Mouse (Mus musculus) G1E (cell line): Measurements from ENCODE around the gene Zfp277. TPM values are rescaled to one million over a fixed set of nuclear protein-coding genes. Genes with fewer than 3 reads are reported as not detected.

Experiments
- ATAC-seq: 2 replicates; pipeline ENCODE4 v1.8.0; 2016; ENCODE audit warnings: mild to moderate bottlenecking; ENCODE audit not compliant: insufficient number of reproducible peaks, poor library complexity, low FRiP score, severe bottlenecking; ENCODE audit errors: extremely low read depth
- DNase-seq: peaks from one replicate; pipeline ENCODE4 v3.0.0; 2012; ENCODE audit warnings: low spot score
- H3K27me3 ChIP-seq: 2 replicates; pipeline ENCODE4 v1.6.1; 2012; ENCODE audit warnings: mild to moderate bottlenecking, low read length, inconsistent platforms; ENCODE audit not compliant: insufficient read depth
- H3K36me3 ChIP-seq: replicated peaks from 2 replicates; pipeline ENCODE3; 2012; ENCODE audit warnings: mild to moderate bottlenecking, inconsistent platforms
- H3K4me1 ChIP-seq: 2 replicates; pipeline ENCODE4 v1.6.1; 2012; ENCODE audit warnings: low read depth, low read length, inconsistent platforms, mixed read lengths; ENCODE audit not compliant: insufficient read depth
- H3K4me3 ChIP-seq: 2 replicates; pipeline ENCODE4 v1.5.1; 2012; ENCODE audit warnings: low read depth, mild to moderate bottlenecking, inconsistent platforms, low read length, moderate library complexity, mixed read lengths
- H3K9me3 ChIP-seq: replicated peaks from 2 replicates; pipeline ENCODE4 v1.6.1; 2012; ENCODE audit warnings: inconsistent platforms
- CTCF ChIP-seq: IDR thresholded peaks from 2 replicates; pipeline ENCODE4 v1.5.1; 2012; ENCODE audit warnings: low read depth, low read length, inconsistent platforms, mixed read lengths
- GATA1 ChIP-seq: IDR thresholded peaks from 2 replicates; pipeline ENCODE4 v1.6.1; 2012; ENCODE audit warnings: borderline replicate concordance, low read length, inconsistent platforms, mixed read lengths
- GATA2 ChIP-seq: IDR thresholded peaks from 2 replicates; pipeline ENCODE4 v1.6.1; 2012; ENCODE audit warnings: low read depth, low read length, inconsistent platforms, borderline replicate concordance
- POLR2AphosphoS5 ChIP-seq: IDR thresholded peaks from 2 replicates; pipeline ENCODE4 v1.6.1; 2012; ENCODE audit warnings: low read depth, low read length, inconsistent platforms; ENCODE audit not compliant: insufficient replicate concordance
- TAL1 ChIP-seq: conservative IDR thresholded peaks from 2 replicates; pipeline ENCODE4 v1.6.1; 2012; ENCODE audit warnings: low read depth, low read length, inconsistent platforms, mixed read lengths
- polyA plus RNA-seq: library from polyadenylated mRNA; stranded (reverse); fragments of >175 nt; gene quantifications from 2 replicates; pipeline ENCODE4 v1.2.3, GENCODE M21; 2012
- total RNA-seq, 2 experiments: library from RNA; stranded (forward) in 1 of 2; stranded (reverse) in 1 of 2; fragments of 200-1000 nt in 1 of 2; fragments of >200 nt in 1 of 2; fragmentation: Nextera tagmentation in 1 of 2; gene quantifications; 2 replicates each; pipeline ENCODE4 v1.2.3; 2014 to 2017

The Zfp277 gene
- total RNA-seq (2014; fragmentation: Nextera tagmentation) = 51.7 and 57.6 TPM in 2 replicates
- 55.8 and 56.5 TPM in 2 replicates for total RNA-seq (2017)
- polyA plus RNA-seq = 4.5 and 5.6 TPM in 2 replicates

- H3K4me3 ChIP-seq = peak within 1 kb of the TSS; percentile 87
- peak; percentile 99 for ATAC-seq
- peaks cover 11% of the 10 kb centered on the region for H3K36me3 ChIP-seq
- peaks cover 38% of the 10 kb centered on the region for H3K27me3 ChIP-seq
- H3K9me3 ChIP-seq = no peaks in the 10 kb centered on the region
- TF ChIP-seq TAL1 = no peak
- TF ChIP-seq POLR2AphosphoS5 = no peak
- no peak for TF ChIP-seq GATA2
- no peak for TF ChIP-seq GATA1
- no peak for TF ChIP-seq CTCF
- peaks cover 17% of the 10 kb centered on the region for H3K4me1 ChIP-seq
- DNase-seq = peak; percentile 98
Measured at GRCm38 (mm10) chr12:40445648-40446449, at the start of gene Zfp277, which contains the start of gene Dock4. Gene Zfp277 (minus strand): TSS chr12:40445902. Gene Dock4 (plus strand): TSS chr12:40445952.

DNA sequence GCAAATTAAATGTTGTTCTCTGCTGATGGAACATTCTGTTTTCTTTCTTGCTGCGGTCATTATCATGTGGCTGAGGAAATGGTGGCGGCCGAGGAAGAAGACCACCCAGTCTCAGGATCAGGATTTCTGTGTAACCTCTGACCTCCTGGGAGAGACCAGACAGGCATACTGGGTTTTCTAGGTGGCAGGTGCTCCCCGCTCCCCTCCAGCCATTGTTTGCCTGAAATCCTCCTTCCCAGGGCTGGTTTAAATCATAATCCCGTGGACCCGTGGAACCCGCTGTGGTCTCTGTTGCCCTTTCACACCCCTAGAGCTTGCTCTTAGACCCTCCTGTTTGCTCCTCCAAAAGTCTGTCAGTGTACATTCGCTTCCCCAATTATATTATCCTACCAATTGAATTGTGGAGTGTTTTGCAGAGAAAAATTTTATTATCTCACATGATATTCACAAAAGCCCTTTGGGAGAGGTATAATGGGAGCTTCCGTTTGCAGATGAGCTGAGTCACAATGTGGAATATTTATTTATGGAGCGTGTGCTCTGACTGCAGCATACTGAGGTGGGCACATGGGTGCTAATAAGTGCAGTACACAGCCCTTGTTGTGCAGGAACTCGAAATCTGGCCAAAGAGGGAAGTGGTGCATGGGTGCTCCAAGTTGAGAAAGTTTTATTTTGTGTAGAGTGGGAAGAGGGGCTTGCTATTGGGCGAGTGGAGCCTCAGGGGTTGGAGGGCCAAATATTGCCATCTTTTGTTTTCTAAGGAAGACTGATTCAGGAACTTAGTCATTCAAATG lies 40.5 kb upstream of the Zfp277 start:
- Histone ChIP-seq H3K36me3 (no peaks in the 10 kb centered on the region), H3K9me3 (no peaks in the 10 kb centered on the region), H3K4me3 (no peak overlapping the region), H3K27me3 (0 out of 2 replicates have a peak, but pooled peaks cover 2% of the 10 kb centered on the region), H3K4me1 (no peaks in the 10 kb centered on the region)
- DNase-seq = no peak
- TF ChIP-seq GATA2 (no peak), POLR2AphosphoS5 (no peak), GATA1 (no peak), CTCF (no peak), TAL1 (no peak)
- no peak for ATAC-seq

DNA sequence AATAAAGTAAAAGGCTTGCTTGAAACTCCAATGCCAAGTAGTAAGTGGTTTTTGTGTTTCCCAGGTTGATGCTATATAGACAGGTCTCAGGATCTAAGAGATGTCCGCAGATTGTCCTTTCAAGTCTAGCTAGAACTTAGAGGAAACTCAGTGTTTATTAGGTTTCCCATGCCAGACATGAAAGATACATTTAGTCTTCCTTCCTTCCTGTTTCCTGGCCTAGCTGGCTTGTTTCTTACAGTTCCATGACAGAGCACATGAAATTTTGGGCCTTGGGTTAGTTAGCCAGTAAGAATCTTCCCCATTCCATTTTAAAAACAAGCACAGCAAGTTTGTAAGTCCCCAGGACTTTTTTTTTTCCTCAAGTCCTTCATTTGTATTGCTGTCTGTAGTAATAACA lies 39.5 kb upstream of the Zfp277 start:
- TF ChIP-seq GATA2 (no peak), POLR2AphosphoS5 (no peak), TAL1 (no peak), GATA1 (no peak), CTCF (no peak)
- peaks cover 2% of the 10 kb centered on the region; the same call in 1 of the 2 replicates for H3K27me3 ChIP-seq
- no peaks in the 10 kb centered on the region for H3K9me3 ChIP-seq
- no peaks in the 10 kb centered on the region for H3K36me3 ChIP-seq
- DNase-seq = no peak
- no peak for ATAC-seq
- no peak overlapping the region for H3K4me3 ChIP-seq
- no peaks in the 10 kb centered on the region for H3K4me1 ChIP-seq

DNA sequence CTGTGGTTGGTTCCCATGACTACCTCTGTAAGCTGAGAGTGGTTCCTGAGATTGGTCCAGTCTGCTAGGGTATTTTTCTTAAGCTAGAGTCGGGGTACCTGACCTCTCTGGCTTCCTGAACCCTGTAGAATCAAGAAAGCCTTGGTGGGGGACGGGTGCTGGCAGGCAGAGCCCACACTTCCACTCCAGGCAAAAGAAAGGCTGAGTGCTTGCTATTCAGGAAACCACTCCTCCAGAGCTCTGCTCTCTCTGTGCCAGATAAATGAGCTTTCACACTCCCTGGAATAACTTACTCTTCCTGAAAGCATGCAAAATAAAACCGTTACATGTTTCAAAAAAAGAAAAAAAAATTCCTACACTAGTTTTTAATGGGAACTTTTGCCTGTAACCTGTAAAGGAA lies 38.5 kb upstream of the Zfp277 start:
- H3K4me1 ChIP-seq = no peaks in the 10 kb centered on the region
- ATAC-seq (no peak), DNase-seq (no peak)
- TF ChIP-seq GATA1 (no peak), CTCF (no peak), GATA2 (no peak), TAL1 (no peak), POLR2AphosphoS5 (no peak)
- H3K9me3 ChIP-seq = no peaks in the 10 kb centered on the region
- H3K4me3 ChIP-seq = no peak overlapping the region
- peaks cover 2% of the 10 kb centered on the region; the same call in 1 of the 2 replicates for H3K27me3 ChIP-seq
- H3K36me3 ChIP-seq = no peaks in the 10 kb centered on the region

- Histone ChIP-seq H3K9me3 (no peaks in the 10 kb centered on the region), H3K4me3 (no peak overlapping the region), H3K36me3 (no peaks in the 10 kb centered on the region), H3K4me1 (no peaks in the 10 kb centered on the region), H3K27me3 (peaks cover 7% of the 10 kb centered on the region; the same call in 1 of the 2 replicates)
- no peak for DNase-seq
- no peak for ATAC-seq
- TF ChIP-seq TAL1 = no peak
- TF ChIP-seq GATA2 = no peak
- no peak for TF ChIP-seq GATA1
- no peak for TF ChIP-seq CTCF
- TF ChIP-seq POLR2AphosphoS5 = no peak
Measured at GRCm38 (mm10) chr12:40477621-40478452, 32.1 kb upstream of the Zfp277 start.

DNA sequence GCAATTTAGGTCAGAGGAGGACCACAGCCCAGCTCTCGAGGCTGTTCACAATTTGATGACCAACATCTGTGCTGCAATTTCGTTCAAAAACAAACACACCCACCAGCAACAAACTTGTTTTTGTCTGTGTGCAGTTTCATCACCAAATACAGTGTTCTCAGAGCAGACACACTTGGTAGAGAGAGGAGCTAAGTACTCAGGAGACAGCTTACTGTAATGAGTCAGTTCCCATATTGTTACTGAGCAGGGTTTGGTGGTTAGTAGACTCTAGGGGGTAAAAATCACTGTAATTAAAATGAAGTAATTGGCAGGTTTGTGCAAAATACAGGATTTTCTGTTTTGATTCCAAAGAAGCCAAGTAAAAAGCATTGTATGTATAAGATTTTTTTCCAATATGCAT lies 28.0 kb upstream of the Zfp277 start:
- DNase-seq (no peak), ATAC-seq (no peak)
- Histone ChIP-seq H3K27me3 (0 out of 2 replicates have a peak, but pooled peaks cover 5% of the 10 kb centered on the region), H3K36me3 (no peaks in the 10 kb centered on the region), H3K4me1 (no peaks in the 10 kb centered on the region), H3K9me3 (no peaks in the 10 kb centered on the region), H3K4me3 (no peak overlapping the region)
- TF ChIP-seq TAL1 (no peak), POLR2AphosphoS5 (no peak)
